Mouse (Mus musculus) cortical plate, adult 2 months (tissue): ENCODE measurements around the gene Arl4d.

ENCODE experiments used
- CTCF ChIP-seq: fragments of 200-500 bp; IDR thresholded peaks from 2 replicates; pipeline ENCODE4 v1.5.1; 2011; ENCODE audit warnings: mild to moderate bottlenecking, control low read depth, low read length; ENCODE audit not compliant: insufficient read depth; ENCODE audit errors: extremely low read depth
- POLR2A ChIP-seq: fragments of 200-500 bp; IDR thresholded peaks from 2 replicates; pipeline ENCODE4 v1.6.1; 2011; ENCODE audit warnings: mild to moderate bottlenecking, low read length, control low read depth; ENCODE audit not compliant: insufficient read depth; ENCODE audit errors: extremely low read depth

DNA sequence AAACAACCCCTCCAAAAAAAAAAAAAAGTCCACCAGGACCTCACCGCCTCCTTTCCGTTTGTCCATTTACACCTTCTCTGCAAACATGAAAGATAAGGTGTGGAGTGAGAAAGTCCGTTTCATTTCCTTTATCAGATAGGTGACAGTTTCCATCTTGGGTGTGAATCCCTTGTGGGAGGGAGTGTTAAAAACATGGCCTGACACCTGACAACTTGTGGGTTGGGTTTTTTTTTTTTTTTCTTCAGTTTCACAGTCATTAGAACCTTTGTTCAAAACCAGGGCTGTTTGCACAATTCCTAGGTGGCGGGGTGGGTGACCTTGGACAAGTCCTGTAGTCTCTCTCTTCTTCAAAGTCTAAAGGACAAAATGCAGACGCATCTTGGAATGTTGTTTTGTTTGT lies 3.6 kb upstream of the Arl4d start:
- no peak for TF ChIP-seq CTCF
- TF ChIP-seq POLR2A, result no peak
